Mouse (Mus musculus): ENCODE results near the gene Ddx1.

DNA sequence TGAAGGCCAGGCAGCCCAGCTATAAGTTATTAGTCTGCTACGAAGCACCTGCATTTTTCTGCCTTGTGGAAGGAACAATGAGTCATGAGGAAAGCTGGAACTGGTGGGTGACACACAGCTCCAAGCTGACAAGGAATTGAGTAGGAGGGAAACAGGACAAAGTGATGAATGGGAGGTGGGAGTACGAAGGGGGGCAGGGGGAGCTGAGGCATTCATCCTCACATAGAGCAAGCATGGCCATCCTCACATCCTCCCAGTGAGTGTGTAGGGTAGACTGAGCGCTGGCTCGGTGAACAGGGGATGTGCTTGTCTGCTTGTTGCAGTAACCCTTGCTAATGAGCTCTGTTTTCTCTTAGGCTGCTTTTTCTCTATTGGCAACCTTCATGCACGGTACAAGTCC lies 81.9 kb downstream of the Ddx1 start:
- TF ChIP-seq CTCF (conservative IDR thresholded peaks at IDR 0.05; ENCODE audit: insufficient read depth, insufficient read length, low read depth, low read length) (no peak), POLR2A (IDR thresholded peaks at IDR 0.05; ENCODE audit: low read depth, low read length) (no peak)
